Comparison of ENCODE assay signal across 8 mouse cellular contexts in the genomic region with DNA sequence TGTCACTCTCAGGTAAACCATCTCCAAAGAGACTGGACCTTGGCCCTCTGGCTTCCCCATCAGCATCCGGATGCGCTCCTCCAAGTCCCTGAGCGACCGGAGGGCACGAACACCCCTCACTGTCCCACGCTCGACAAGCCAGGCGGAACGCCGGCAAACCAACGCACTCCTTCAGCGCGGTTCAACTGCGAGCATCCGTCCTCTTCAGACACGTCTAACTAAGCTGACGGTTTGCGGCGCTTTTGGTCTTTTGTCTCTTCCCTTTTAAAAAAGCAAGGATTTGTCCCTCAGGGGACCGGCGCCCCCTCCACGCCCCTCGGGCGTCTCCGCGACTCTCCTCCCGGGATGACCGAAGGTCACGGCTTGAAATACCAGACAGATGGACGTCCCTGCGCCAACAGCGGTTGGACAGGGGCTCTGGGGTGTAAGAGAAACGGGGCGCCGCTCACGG. TPM values are rescaled to one million over a fixed set of nuclear protein-coding genes. Genes with fewer than 3 reads are reported as not detected.
DNase-seq lines count a peak whose midpoint lies in the region; ATAC-seq and TF ChIP-seq lines count a peak whose summit lies in the region.

No protein-coding gene starts in this region.

- no peaks in the 10 kb centered on the region for H3K4me1 ChIP-seq in ES-Bruce4 (ENCODE audit: control insufficient read depth, insufficient read depth, low read length)
- H3K4me1 ChIP-seq in heart, embryonic 14.5 days (ENCODE audit: control insufficient read depth in 2 of 2, insufficient read depth in 2 of 2, low read length in 2 of 2) = peaks cover 0 to 9% of the 10 kb centered on the region in 2 experiments; a peak in 3 of 4 replicates
- H3K4me1 ChIP-seq in liver, embryonic 16.5 days (ENCODE audit: control insufficient read depth, low read depth, low read length) = no peaks in the 10 kb centered on the region; the same call in 1 of the 2 replicates

- H3K27ac ChIP-seq in ES-Bruce4 (ENCODE audit: insufficient read depth, low read length) = no peak overlapping the region
- no peak overlapping the region for H3K27ac ChIP-seq in heart, embryonic 14.5 days (replicated peaks in 1 of 2; ENCODE audit: control insufficient read depth in 1 of 2, insufficient read depth in 1 of 2, low read depth in 2 of 2, low read length in 2 of 2)
- H3K27ac ChIP-seq in liver, embryonic 16.5 days (ENCODE audit: low read length) = no peak overlapping the region

- under 1% methylated on average over 35 of the region's 36 CpGs for WGBS in heart, embryonic 14.5 days
- WGBS in liver, embryonic 16.5 days (ENCODE audit: insufficient replicate concordance) = 2% methylated on average over 36 of the region's 36 CpGs

- H3K9me3 ChIP-seq in ES-Bruce4 (replicated peaks; ENCODE audit: control insufficient read depth, insufficient read depth, low read length, poor library complexity, severe bottlenecking) = no peaks in the 10 kb centered on the region
- no peaks in the 10 kb centered on the region for H3K9me3 ChIP-seq in heart, embryonic 14.5 days (ENCODE audit: control insufficient read depth, low read length)
- no peaks in the 10 kb centered on the region for H3K9me3 ChIP-seq in liver, embryonic 16.5 days (replicated peaks; ENCODE audit: control insufficient read depth, low read length)

- no peaks in the 10 kb centered on the region for H3K36me3 ChIP-seq in ES-Bruce4 (ENCODE audit: control insufficient read depth, insufficient read depth, low read length, poor library complexity, severe bottlenecking)
- H3K36me3 ChIP-seq in heart, embryonic 14.5 days (ENCODE audit: control insufficient read depth, insufficient read depth, low read length) = no peaks in the 10 kb centered on the region
- H3K36me3 ChIP-seq in liver, embryonic 16.5 days (ENCODE audit: control insufficient read depth, insufficient read depth) = no peaks in the 10 kb centered on the region

- no peak for TF ChIP-seq EP300 in ES-Bruce4 (IDR thresholded peaks at IDR 0.05; ENCODE audit: insufficient read depth, low read depth, low read length)

- H3K4me2 ChIP-seq in heart, embryonic 14.5 days (ENCODE audit: low read length) = peak overlapping the region; percentile 93
- peak overlapping the region; percentile 49 for H3K4me2 ChIP-seq in liver, embryonic 16.5 days (ENCODE audit: low read depth, low read length)

- H3K27me3 ChIP-seq in ES-Bruce4 (ENCODE audit: control insufficient read depth, insufficient read depth, low read length, poor library complexity, severe bottlenecking) = peaks cover 22% of the 10 kb centered on the region
- H3K27me3 ChIP-seq in heart, embryonic 14.5 days (ENCODE audit: control insufficient read depth, insufficient read depth, low read length) = peaks cover 82% of the 10 kb centered on the region
- H3K27me3 ChIP-seq in liver, embryonic 16.5 days (ENCODE audit: control insufficient read depth, insufficient read depth, low read depth, low read length) = peaks cover 63% of the 10 kb centered on the region

- no peak for TF ChIP-seq CTCF in ES-Bruce4 (IDR thresholded peaks at IDR 0.05; ENCODE audit: low read depth, low read length)

- peak overlapping the region; percentile 42 for H3K4me3 ChIP-seq in ES-Bruce4 (ENCODE audit: low read depth, low read length)
- peak overlapping the region; percentile 39 to 61 for H3K4me3 ChIP-seq in heart, embryonic 14.5 days (ENCODE audit: control insufficient read depth in 1 of 2, insufficient read depth in 1 of 2, low read depth in 1 of 2, low read length in 2 of 2)
- peak overlapping the region; percentile 39 for H3K4me3 ChIP-seq in liver, embryonic 16.5 days (ENCODE audit: low read depth, low read length)

- no peak for TF ChIP-seq POLR2A in ES-Bruce4 (IDR thresholded peaks at IDR 0.05; ENCODE audit: insufficient read depth, low read length)

- ATAC-seq in heart, embryonic 14.5 days (ENCODE audit: insufficient number of reproducible peaks, insufficient read depth, low FRiP score, low read depth) = no peak
- ATAC-seq in liver, embryonic 16.5 days (ENCODE audit: low read depth) = no peak

- peak overlapping the region; percentile 63 for H3K9ac ChIP-seq in ES-Bruce4 (ENCODE audit: low read depth, poor library complexity, severe bottlenecking)
- peak overlapping the region; percentile 57 for H3K9ac ChIP-seq in heart, embryonic 14.5 days (ENCODE audit: low read length)
- no peak overlapping the region for H3K9ac ChIP-seq in liver, embryonic 16.5 days (ENCODE audit: low read depth, low read length)

- peak; percentile 7 for DNase-seq in cerebellum, postnatal 14 days
- no peak for DNase-seq in cerebellum, adult 18-20 months
- DNase-seq in thymus, postnatal 4 days = peak; percentile 41
- no peak for DNase-seq in adrenal gland, adult 18-20 months (ENCODE audit: low spot score in 2 of 2)
- DNase-seq in right cerebral cortex, postnatal 25 days = no peak

RNA-seq across cellular contexts. Expression of gene Bnc1, which starts 0.5 kb away (rescaled TPM):
- 0.30 TPM in 1 of 2 replicates, not detected in the other for polyA plus RNA-seq in ES-Bruce4 (2011; ENCODE audit: insufficient read depth, insufficient read length, low read depth, missing spikeins)
- polyA plus RNA-seq in heart, embryonic 14.5 days (2014; fragmentation: Nextera tagmentation; extraction: Ambion mirVana) = 4.8 and 6.3 TPM in 2 replicates
- polyA plus RNA-seq in liver, embryonic 16.5 days (2015; fragmentation: Nextera tagmentation; extraction: Ambion mirVana) = 0.35 and 0.39 TPM in 2 replicates
- total RNA-seq in adrenal gland, adult 18-20 months (2021) = 1 to 10 TPM in 1 of 2 experiments, under 1 TPM in 1; 0.60 to 1.5 TPM

RNA-seq across cellular contexts. Expression of gene Hdgfl3, which starts 57.4 kb away (rescaled TPM):
- 8.3 TPM in 2 replicates for polyA plus RNA-seq in ES-Bruce4 (2011; ENCODE audit: insufficient read depth, insufficient read length, low read depth, missing spikeins)
- 15.6 and 16.0 TPM in 2 replicates for polyA plus RNA-seq in heart, embryonic 14.5 days (2014; fragmentation: Nextera tagmentation; extraction: Ambion mirVana)
- polyA plus RNA-seq in liver, embryonic 16.5 days (2015; fragmentation: Nextera tagmentation; extraction: Ambion mirVana) = 0.29 and 0.39 TPM in 2 replicates
- total RNA-seq in adrenal gland, adult 18-20 months (2021) = 1 to 10 TPM; 6.9 to 9.4 TPM

Comparison
In these comparisons a context has a peak if more than half of its experiments do, and no peak if none do; other contexts are left out.
1. DNase-seq: peak in cerebellum, postnatal 14 days (2 of 2) and thymus, postnatal 4 days (single experiment); none in cerebellum, adult 18-20 months (0 of 2), adrenal gland, adult 18-20 months (0 of 2) and right cerebral cortex, postnatal 25 days (single experiment).
2. Peak in every context shown above with its lines, with median percentiles within 50 percentile points of each other: H3K4me3 ChIP-seq.